Mouse (Mus musculus) kidney, embryonic 14.5 days (tissue): Measurements from ENCODE around the gene Mbtd1. TPM values are rescaled to one million over a fixed set of nuclear protein-coding genes. Genes with fewer than 3 reads are reported as not detected.

Experiments used
- ATAC-seq: fragments of 200-750 bp; cut with Nextera tagmentation; 2 replicates; pipeline ENCODE4 v1.8.0; 2017; ENCODE audit warnings: moderate number of reproducible peaks, mild to moderate bottlenecking, moderate TSS enrichment, moderate library complexity; ENCODE audit not compliant: low FRiP score, low TSS enrichment
- H3K27ac ChIP-seq: fragments of 300-500 bp; sonication (generic); 2 replicates; pipeline ENCODE4 v1.5.1; 2014; ENCODE audit warnings: low read depth, mild to moderate bottlenecking, low read length, moderate library complexity, mixed read lengths
- H3K27me3 ChIP-seq: fragments of 300-500 bp; sonication (generic); 2 replicates; pipeline ENCODE4 v1.6.1; 2014; ENCODE audit warnings: mild to moderate bottlenecking, low read length; ENCODE audit not compliant: control insufficient read depth, insufficient read depth
- H3K36me3 ChIP-seq: fragments of 300-500 bp; sonication (generic); 2 replicates; pipeline ENCODE4 v1.6.1; 2014; ENCODE audit warnings: low read length, mixed read lengths; ENCODE audit not compliant: control insufficient read depth, insufficient read depth
- H3K4me1 ChIP-seq: fragments of 300-500 bp; sonication (generic); 2 replicates; pipeline ENCODE4 v1.6.1; 2014; ENCODE audit warnings: low read length, mixed read lengths; ENCODE audit not compliant: control insufficient read depth, insufficient read depth
- H3K4me2 ChIP-seq: fragments of 300-500 bp; sonication (generic); replicated peaks from 2 replicates; pipeline ENCODE4 v1.6.1; 2014; ENCODE audit warnings: low read depth, mild to moderate bottlenecking, low read length
- H3K4me3 ChIP-seq: fragments of 300-500 bp; sonication (generic); 2 replicates; pipeline ENCODE4 v1.5.1; 2014; ENCODE audit warnings: mild to moderate bottlenecking, low read length
- H3K9ac ChIP-seq: fragments of 300-500 bp; sonication (generic); 2 replicates; pipeline ENCODE4 v1.6.1; 2014; ENCODE audit warnings: low read depth, mild to moderate bottlenecking, low read length, moderate library complexity
- H3K9me3 ChIP-seq: fragments of 300-500 bp; sonication (generic); 2 replicates; pipeline ENCODE4 v1.6.1; 2016; ENCODE audit warnings: low read length; ENCODE audit not compliant: control insufficient read depth
- WGBS: fragments of 180-500 bp; shearing (Covaris S2); extraction: QIAGEN DNeasy Blood & Tissue Kit; methylation state at CpG from one replicate; pipeline ENCODE4 v1.1.7; 2014; 5-methylcytosine and 5-hydroxymethylcytosine counted together
- polyA plus RNA-seq: library from polyadenylated mRNA; unstranded; fragments of >200 nt; fragmentation: Nextera tagmentation; extraction: Ambion mirVana; gene quantifications from 2 replicates; pipeline ENCODE4 v1.2.1, GENCODE M21; 2014

Mbtd1 gene
- polyA plus RNA-seq, 1 experiment from 2014 or later: 28.5 TPM

GRCm38 (mm10) chr11:93955256-93956150 is 69.9 kb downstream of the Mbtd1 start:
- H3K4me2 ChIP-seq: peak overlapping the region; percentile 89
- H3K27me3 ChIP-seq: no peaks in the 10 kb centered on the region
- under 1% methylated on average over 64 of the region's 67 CpGs for WGBS
- peak; percentile 96 for ATAC-seq
- no peaks in the 10 kb centered on the region for H3K9me3 ChIP-seq
- H3K36me3 ChIP-seq: peaks cover 53% of the 10 kb centered on the region
- H3K9ac ChIP-seq: peak overlapping the region; percentile 81
- H3K4me3 ChIP-seq: peak overlapping the region; percentile 75
- H3K27ac ChIP-seq: peak overlapping the region; percentile 90
- H3K4me1 ChIP-seq: peaks cover 27% of the 10 kb centered on the region; the same call in 1 of the 2 replicates

- Histone ChIP-seq H3K36me3 (peaks cover 52% of the 10 kb centered on the region), H3K27me3 (no peaks in the 10 kb centered on the region), H3K4me1 (peaks cover 27% of the 10 kb centered on the region; the same call in 1 of the 2 replicates), H3K9me3 (no peaks in the 10 kb centered on the region), H3K4me3 (peak within 1 kb of the TSS; percentile 75), H3K9ac (peak within 1 kb of the TSS; percentile 81), H3K27ac (peak within 1 kb of the TSS; percentile 90), H3K4me2 (peak within 1 kb of the TSS; percentile 89)
- under 1% methylated on average over 6 of the region's 6 CpGs for WGBS
- peak; percentile 28 for ATAC-seq
Measured at GRCm38 (mm10) chr11:93956159-93956558, 70.5 kb downstream of the Mbtd1 start, which contains the start of gene Nme2. TSS of gene Nme2 (minus strand) at chr11:93956259.

GRCm38 (mm10) chr11:93957031-93957555 is 71.4 kb downstream of the Mbtd1 start:
- ATAC-seq: no peak
- no peak overlapping the region for H3K4me2 ChIP-seq
- no peak overlapping the region for H3K9ac ChIP-seq
- peaks cover 51% of the 10 kb centered on the region for H3K36me3 ChIP-seq
- no peak overlapping the region for H3K27ac ChIP-seq
- peaks cover 25% of the 10 kb centered on the region; the same call in 1 of the 2 replicates for H3K4me1 ChIP-seq
- no peaks in the 10 kb centered on the region for H3K27me3 ChIP-seq
- WGBS: 88% methylated on average over 2 of the region's 2 CpGs
- no peak overlapping the region for H3K4me3 ChIP-seq
- H3K9me3 ChIP-seq: no peaks in the 10 kb centered on the region

- no peaks in the 10 kb centered on the region for H3K27me3 ChIP-seq
- WGBS: 60% methylated on average over 4 of the region's 4 CpGs
- no peak for ATAC-seq
- H3K9me3 ChIP-seq: no peaks in the 10 kb centered on the region
- peaks cover 54% of the 10 kb centered on the region for H3K36me3 ChIP-seq
- no peak overlapping the region for H3K9ac ChIP-seq
- no peak overlapping the region for H3K4me2 ChIP-seq
- no peak overlapping the region for H3K27ac ChIP-seq
- peaks cover 20% of the 10 kb centered on the region; the same call in 1 of the 2 replicates for H3K4me1 ChIP-seq
- no peak overlapping the region for H3K4me3 ChIP-seq
Measured at GRCm38 (mm10) chr11:93957746-93958145, 72.1 kb downstream of the Mbtd1 start.

GRCm38 (mm10) chr11:93961482-93961881 is 75.8 kb downstream of the Mbtd1 start:
- ATAC-seq: no peak
- Histone ChIP-seq H3K27me3 (no peaks in the 10 kb centered on the region), H3K4me1 (peaks cover 4% of the 10 kb centered on the region; the same call in 1 of the 2 replicates), H3K9ac (no peak overlapping the region), H3K4me3 (no peak overlapping the region), H3K9me3 (no peaks in the 10 kb centered on the region), H3K36me3 (peaks cover 75% of the 10 kb centered on the region), H3K4me2 (no peak overlapping the region), H3K27ac (no peak overlapping the region)
- WGBS: 93% methylated on average over 6 of the region's 6 CpGs

GRCm38 (mm10) chr11:93963013-93963412 is 77.4 kb downstream of the Mbtd1 start:
- ATAC-seq: no peak
- Histone ChIP-seq H3K9ac (no peak overlapping the region), H3K27ac (no peak overlapping the region), H3K4me3 (no peak overlapping the region), H3K4me1 (peaks cover 4% of the 10 kb centered on the region; the same call in 1 of the 2 replicates), H3K27me3 (no peaks in the 10 kb centered on the region), H3K4me2 (no peak overlapping the region), H3K9me3 (no peaks in the 10 kb centered on the region), H3K36me3 (peaks cover 71% of the 10 kb centered on the region)
- 92% methylated on average over 4 of the region's 4 CpGs for WGBS

GRCm38 (mm10) chr11:93965391-93965790 is 79.7 kb downstream of the Mbtd1 start:
- WGBS: 94% methylated on average over 6 of the region's 6 CpGs
- Histone ChIP-seq H3K9ac (no peak overlapping the region), H3K27me3 (no peaks in the 10 kb centered on the region), H3K27ac (no peak overlapping the region), H3K4me2 (no peak overlapping the region), H3K9me3 (no peaks in the 10 kb centered on the region), H3K4me1 (peaks cover 4% of the 10 kb centered on the region; the same call in 1 of the 2 replicates), H3K4me3 (no peak overlapping the region), H3K36me3 (peaks cover 52% of the 10 kb centered on the region)
- no peak for ATAC-seq

- Histone ChIP-seq H3K27me3 (no peaks in the 10 kb centered on the region), H3K4me1 (peaks cover 4% of the 10 kb centered on the region; the same call in 1 of the 2 replicates), H3K4me3 (peak overlapping the region; percentile 90), H3K36me3 (peaks cover 35% of the 10 kb centered on the region), H3K4me2 (peak overlapping the region; percentile 55), H3K9ac (peak overlapping the region; percentile 78), H3K9me3 (no peaks in the 10 kb centered on the region), H3K27ac (peak overlapping the region; percentile 63; the same call in 1 of the 2 replicates)
- 2% methylated on average over 11 of the region's 11 CpGs for WGBS
- ATAC-seq: no peak
Measured at GRCm38 (mm10) chr11:93967381-93967780, 81.7 kb downstream of the Mbtd1 start.
